ENCODE assay signal across 15 mouse cellular contexts in genomic region chr2:80624523-80624922, GRCm38 (mm10). TPM values are rescaled to one million over a fixed set of nuclear protein-coding genes. Genes with fewer than 3 reads are reported as not detected.
A peak's percentile ranks its signal among the peaks of the same experiment; 100 is the strongest.
DNase-seq lines count a peak whose midpoint lies in the region; ATAC-seq lines count a peak whose summit lies in the region.
"Had no signal": no experiment of that assay in that cellular context is flagged by ENCODE, and none has a peak within 500 bp of the region (broad histone marks: within the 10 kb centered on the region; RNA-seq: fewer than 3 reads in every experiment).

No protein-coding gene starts in this region.

- no peak for DNase-seq in frontal cortex, postnatal 25 days (ENCODE audit: low spot score in 2 of 2)
- peak; percentile 32 for DNase-seq in layer of hippocampus, adult 9-11 months
- DNase-seq in layer of hippocampus, postnatal 10 days (ENCODE audit: low spot score in 2 of 2): no peak
- no peak for DNase-seq in lung, postnatal 4 days
- DNase-seq: adrenal gland, adult 2 months; adrenal gland, postnatal 10 days; adrenal gland, postnatal 25 days; cerebellum, adult 11-12 months; cerebellum, adult 2 months; cerebellum, adult 9-10 months; cerebellum, postnatal 10 days; cerebellum, postnatal 25 days had no signal

- ATAC-seq in frontal cortex, adult (ENCODE audit: low TSS enrichment): peak; percentile 50
- ATAC-seq: forebrain, embryonic 14.5 days; forebrain, embryonic 16.5 days had no signal

RNA-seq across cellular contexts. Expression of gene Nup35, which starts 7.5 kb away (rescaled TPM):
- 10 to 100 TPM; 23.3 to 24.6 TPM for total RNA-seq in layer of hippocampus, postnatal 10 days (2021)

RNA-seq across cellular contexts. Expression of gene Dusp19, which starts 7.7 kb away (rescaled TPM):
- 10 to 100 TPM; 18.4 to 21.1 TPM for total RNA-seq in layer of hippocampus, postnatal 10 days (2021)

RNA-seq across cellular contexts. Expression of gene Nckap1, which starts 43.3 kb away (rescaled TPM):
- 100 to 1,000 TPM; 396 to 411 TPM for total RNA-seq in layer of hippocampus, postnatal 10 days (2021)
